Mouse (Mus musculus) midbrain, postnatal 0 days (tissue): ENCODE results near the gene Dnase1l2. TPM values are rescaled to one million over a fixed set of nuclear protein-coding genes. Genes with fewer than 3 reads are reported as not detected.

ENCODE experiments used
- ATAC-seq: fragments of 200-750 bp; cut with Nextera tagmentation; 2 replicates; pipeline ENCODE4 v1.8.0; 2017; ENCODE audit warnings: moderate number of reproducible peaks, mild to moderate bottlenecking, moderate TSS enrichment, moderate library complexity; ENCODE audit not compliant: low FRiP score
- DNase-seq: peaks from one replicate; pipeline ENCODE4 v3.0.0-alpha.2; 2015; ENCODE audit warnings: low spot score
- H3K27ac ChIP-seq: fragments of 300-500 bp; sonication (generic); 2 replicates; pipeline ENCODE4 v1.5.1; 2014; ENCODE audit warnings: low read depth, mild to moderate bottlenecking, low read length, mixed read lengths
- H3K27me3 ChIP-seq: fragments of 300-500 bp; sonication (generic); 2 replicates; pipeline ENCODE4 v1.6.1; 2014; ENCODE audit warnings: low read length, control low read depth, mixed read lengths; ENCODE audit not compliant: insufficient read depth
- H3K36me3 ChIP-seq: fragments of 300-500 bp; sonication (generic); 2 replicates; pipeline ENCODE4 v1.6.1; 2014; ENCODE audit warnings: low read length, control low read depth, mixed read lengths; ENCODE audit not compliant: insufficient read depth
- H3K4me1 ChIP-seq: fragments of 300-500 bp; sonication (generic); 2 replicates; pipeline ENCODE4 v1.6.1; 2014; ENCODE audit warnings: mild to moderate bottlenecking, control low read depth, antibody characterized with exemption, low read length, mixed read lengths; ENCODE audit not compliant: insufficient read depth
- H3K4me2 ChIP-seq: fragments of 300-500 bp; sonication (generic); 2 replicates; pipeline ENCODE4 v1.6.1; 2014; ENCODE audit warnings: low read depth, mild to moderate bottlenecking, low read length, mixed read lengths; ENCODE audit not compliant: poor library complexity, severe bottlenecking
- H3K4me3 ChIP-seq: fragments of 300-500 bp; sonication (generic); 2 replicates; pipeline ENCODE4 v1.5.1; 2014; ENCODE audit warnings: low read depth, mild to moderate bottlenecking, low read length, moderate library complexity
- H3K9ac ChIP-seq: fragments of 300-500 bp; sonication (generic); replicated peaks from 2 replicates; pipeline ENCODE4 v1.6.1; 2014; ENCODE audit warnings: mild to moderate bottlenecking, low read length, moderate library complexity, mixed read lengths; ENCODE audit not compliant: poor library complexity, severe bottlenecking
- H3K9me3 ChIP-seq: fragments of 300-500 bp; sonication (generic); 2 replicates; pipeline ENCODE4 v1.6.1; 2016; ENCODE audit warnings: low read length, control low read depth
- CTCF ChIP-seq: IDR thresholded peaks from 2 replicates; pipeline ENCODE4 v1.5.1; 2016; ENCODE audit warnings: antibody characterized with exemption, mild to moderate bottlenecking
- WGBS: fragments of 180-500 bp; shearing (Covaris S2); extraction: QIAGEN DNeasy Blood & Tissue Kit; methylation state at CpG from one replicate; pipeline ENCODE4 v1.1.7; 2014; 5-methylcytosine and 5-hydroxymethylcytosine counted together
- polyA plus RNA-seq: library from polyadenylated mRNA; unstranded; fragments of >200 nt; fragmentation: Nextera tagmentation; extraction: Ambion mirVana; gene quantifications from 2 replicates; pipeline ENCODE4 v1.2.1, GENCODE M21; 2015
- total RNA-seq: library from RNA; depleted of rRNA; stranded (reverse); fragments of >200 nt; gene quantifications from 2 replicates; pipeline ENCODE4 v1.2.3, GENCODE M21; 2014

Dnase1l2 gene
- total and polyA plus RNA-seq, 2 experiments from 2014 or later = 1.1 to 5.0 TPM

DNA sequence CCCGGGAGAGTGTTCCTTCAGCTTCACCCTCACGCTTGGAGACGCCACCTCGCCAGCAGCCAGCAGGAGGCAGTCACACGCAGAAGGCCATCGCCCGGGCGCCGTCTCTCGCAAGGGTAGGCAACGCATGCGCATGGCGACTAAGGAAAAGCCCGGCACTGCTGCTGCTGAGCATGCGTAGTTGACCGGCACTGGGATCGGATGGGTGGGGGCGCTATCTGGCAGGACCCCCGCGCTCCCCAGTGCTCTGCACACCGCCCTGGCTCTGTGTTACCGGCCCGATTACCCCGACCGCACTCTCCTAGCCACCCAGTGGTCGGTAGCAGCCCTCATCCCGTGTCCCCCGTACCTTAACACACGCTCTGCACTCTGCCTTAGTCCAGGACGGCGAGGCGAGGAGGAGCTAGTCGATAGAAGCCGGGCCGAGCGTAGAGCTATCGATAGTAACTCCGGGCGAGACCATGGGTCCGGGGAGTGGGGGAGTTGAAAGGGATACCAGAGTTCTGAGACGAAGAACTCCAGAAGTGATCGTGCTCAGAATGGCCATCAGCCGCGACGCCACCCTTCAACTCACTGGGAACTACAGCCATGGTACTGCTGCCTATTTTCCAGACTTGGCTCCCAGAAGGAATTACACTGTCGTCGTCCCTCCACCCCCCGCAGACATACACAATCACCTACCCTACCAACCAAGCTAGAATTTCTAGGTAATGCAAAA lies 35.9 kb upstream of the Dnase1l2 start, which contains the start of gene Mlst8:
Mlst8 (minus strand) TSS at position 416 of the 718 bp plus-strand sequence.
- Histone ChIP-seq H3K4me3 (peak within 1 kb of the TSS; percentile 56), H3K9ac (peak within 1 kb of the TSS; percentile 69), H3K4me1 (peaks cover 6% of the 10 kb centered on the region), H3K27me3 (no peaks in the 10 kb centered on the region), H3K36me3 (peaks cover 34% of the 10 kb centered on the region), H3K9me3 (no peaks in the 10 kb centered on the region), H3K4me2 (peak within 1 kb of the TSS; percentile 77), H3K27ac (peak within 1 kb of the TSS; percentile 89)
- WGBS = 1% methylated on average over 48 of the region's 48 CpGs
- ATAC-seq (peak; percentile 91), DNase-seq (peak; percentile 97)
- peak; percentile 92 for TF ChIP-seq CTCF

DNA sequence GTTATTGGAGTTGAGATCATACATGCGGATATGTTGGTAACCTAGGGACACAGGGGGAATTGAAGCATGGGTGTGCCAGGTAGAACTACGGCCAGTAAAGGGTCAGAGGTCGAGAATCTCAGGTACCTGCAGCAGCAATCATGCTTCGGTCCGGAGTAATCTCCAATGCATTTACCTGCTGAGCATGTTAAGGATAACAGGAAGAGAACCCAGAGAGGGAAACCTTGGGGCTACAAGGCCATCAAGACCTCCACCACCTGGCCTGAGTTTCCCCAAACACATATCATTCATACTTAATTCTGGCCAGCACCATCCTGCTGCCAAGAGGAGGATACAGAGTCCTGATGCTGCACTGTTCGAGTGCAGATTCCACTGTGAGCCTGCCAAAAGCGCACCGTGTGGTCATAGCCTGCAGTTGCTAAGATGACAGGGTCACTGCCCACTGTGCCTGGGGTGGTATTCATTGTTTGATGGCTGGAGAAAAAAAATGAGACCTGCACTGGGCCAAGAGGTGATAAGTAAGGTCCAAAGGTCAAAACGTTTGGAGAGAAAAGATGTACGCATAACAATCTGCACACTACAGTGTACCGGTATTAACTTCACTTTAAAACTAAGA lies 35.2 kb upstream of the Dnase1l2 start:
- H3K27ac ChIP-seq = peak overlapping the region; percentile 32; the same call in 1 of the 2 replicates
- DNase-seq (no peak), ATAC-seq (no peak)
- H3K4me2 ChIP-seq = peak overlapping the region; percentile 77
- H3K4me3 ChIP-seq = peak overlapping the region; percentile 56
- peaks cover 35% of the 10 kb centered on the region for H3K36me3 ChIP-seq
- no peak for TF ChIP-seq CTCF
- no peaks in the 10 kb centered on the region for H3K9me3 ChIP-seq
- peaks cover 6% of the 10 kb centered on the region for H3K4me1 ChIP-seq
- peak overlapping the region; percentile 69 for H3K9ac ChIP-seq
- H3K27me3 ChIP-seq = no peaks in the 10 kb centered on the region
- 50% methylated on average over 11 of the region's 11 CpGs for WGBS

DNA sequence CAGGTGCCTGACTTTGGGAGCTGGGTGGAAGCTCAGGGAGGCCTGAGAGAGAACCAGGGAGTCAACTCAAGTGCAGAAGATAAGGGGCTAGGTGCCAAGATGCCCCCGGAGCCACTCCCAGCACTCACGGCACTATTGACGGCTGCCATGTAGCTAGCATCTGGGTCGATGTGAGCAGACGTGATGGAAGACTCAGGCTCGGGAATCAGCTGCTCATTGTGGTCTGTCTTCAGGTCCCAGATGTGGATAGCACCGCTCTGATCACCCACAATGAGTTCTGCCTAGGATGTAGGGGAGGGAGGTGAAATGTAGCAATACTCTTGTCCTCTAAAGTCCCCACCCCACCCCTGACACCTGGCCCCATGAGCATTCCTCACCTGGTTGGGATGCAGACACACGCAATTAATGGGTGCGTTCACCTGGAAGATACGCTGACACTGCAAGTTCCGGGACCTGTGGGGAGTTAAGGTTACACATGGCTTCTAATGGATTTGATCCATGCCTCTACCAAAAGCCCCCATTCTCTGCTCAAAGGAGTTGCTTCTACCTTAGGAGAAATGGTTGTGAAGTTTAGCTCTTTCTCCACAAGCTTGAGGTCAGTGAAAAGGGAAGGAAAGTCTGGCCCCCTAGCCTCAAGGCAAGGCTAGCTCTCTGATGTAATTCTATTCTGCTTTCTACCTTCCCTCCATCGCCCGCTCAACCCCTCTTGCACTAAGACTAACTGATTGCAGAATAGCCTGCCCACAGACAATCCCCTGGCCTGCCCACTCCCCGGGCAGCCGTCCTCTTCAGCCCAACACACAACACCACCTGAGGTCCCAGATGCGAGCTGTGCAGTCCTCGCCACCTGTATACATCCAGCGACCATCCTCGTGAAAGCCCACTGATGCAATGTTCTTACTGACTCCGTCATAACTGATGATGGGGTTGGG lies 34.4 kb upstream of the Dnase1l2 start:
- Histone ChIP-seq H3K9me3 (no peaks in the 10 kb centered on the region), H3K4me1 (peaks cover 12% of the 10 kb centered on the region), H3K27me3 (no peaks in the 10 kb centered on the region), H3K9ac (peak overlapping the region; percentile 69; the same call in 1 of the 2 replicates), H3K36me3 (peaks cover 35% of the 10 kb centered on the region), H3K4me2 (peak overlapping the region; percentile 77), H3K27ac (no peak overlapping the region), H3K4me3 (0 out of 2 replicates have a peak overlapping the region, but pooled peaks have one; percentile 56)
- ATAC-seq = no peak
- TF ChIP-seq CTCF = no peak
- WGBS = 92% methylated on average over 20 of the region's 20 CpGs
- DNase-seq = no peak

DNA sequence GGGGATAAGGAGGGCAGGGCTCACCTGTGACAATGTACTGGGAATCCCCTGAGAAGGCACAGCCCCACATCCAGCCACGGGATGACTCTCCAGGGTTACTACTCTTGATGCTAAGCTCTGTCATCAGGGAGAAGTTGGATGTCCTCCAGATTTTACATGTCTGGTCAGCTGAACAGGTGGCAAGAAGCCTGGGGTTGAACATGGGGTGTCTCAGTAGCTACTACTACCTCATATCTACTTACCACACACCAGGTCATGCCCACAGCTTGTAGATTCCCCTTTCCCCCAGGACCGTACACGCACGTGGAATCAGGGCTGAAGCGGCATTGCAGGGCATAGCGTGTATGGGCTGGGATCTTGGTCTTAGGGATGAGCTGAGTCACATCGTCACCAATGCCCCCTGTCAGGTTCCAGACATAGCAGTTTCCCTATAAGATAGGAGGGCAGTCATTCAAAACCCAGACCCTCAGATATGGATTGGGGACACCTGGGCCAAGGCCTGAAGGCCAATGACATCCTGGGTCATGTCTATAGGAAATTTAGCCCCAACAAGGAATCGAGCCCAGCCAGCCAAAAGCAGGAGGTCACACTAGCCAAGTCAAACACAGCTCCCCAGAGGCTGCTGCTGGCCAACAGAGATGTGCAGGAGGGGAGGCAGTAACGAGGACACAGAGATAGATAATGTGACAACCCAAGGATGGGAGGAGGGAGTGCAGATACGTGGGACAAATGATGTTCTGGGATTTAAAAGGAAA lies 33.3 kb upstream of the Dnase1l2 start:
- WGBS = 92% methylated on average over 10 of the region's 10 CpGs
- ATAC-seq = no peak

DNA sequence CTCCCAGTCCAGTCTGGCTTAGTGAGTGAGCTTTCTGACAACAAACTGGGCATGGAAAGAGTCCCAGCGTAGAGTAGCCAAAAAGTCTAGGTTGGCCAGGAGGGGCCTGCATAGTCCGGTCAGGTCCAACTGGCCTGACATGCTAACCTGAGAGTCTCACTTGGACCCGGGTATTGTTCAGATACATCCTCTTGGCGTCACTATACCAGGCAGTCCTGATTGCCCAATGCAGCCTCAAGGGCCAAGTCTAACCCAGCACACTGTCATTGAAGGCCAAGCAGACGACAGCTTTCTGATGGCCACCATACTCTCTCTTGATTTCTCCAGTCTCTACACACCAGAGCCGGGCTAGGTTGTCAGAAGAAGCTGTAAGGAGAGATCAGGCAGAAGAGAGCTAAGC lies 32.7 kb upstream of the Dnase1l2 start:
- no peak overlapping the region for H3K4me3 ChIP-seq
- no peaks in the 10 kb centered on the region for H3K9me3 ChIP-seq
- DNase-seq (no peak), ATAC-seq (no peak)
- peaks cover 20% of the 10 kb centered on the region for H3K4me1 ChIP-seq
- H3K36me3 ChIP-seq = peaks cover 35% of the 10 kb centered on the region
- H3K27me3 ChIP-seq = no peaks in the 10 kb centered on the region
- no peak overlapping the region for H3K9ac ChIP-seq
- WGBS = 93% methylated on average over 6 of the region's 6 CpGs
- H3K4me2 ChIP-seq = no peak overlapping the region
- no peak overlapping the region for H3K27ac ChIP-seq
- no peak for TF ChIP-seq CTCF

More for the DNA sequence above, 33.3 kb upstream of the Dnase1l2 start:
- Histone ChIP-seq H3K9ac (no peak overlapping the region), H3K27ac (no peak overlapping the region), H3K4me3 (no peak overlapping the region), H3K36me3 (peaks cover 35% of the 10 kb centered on the region), H3K9me3 (no peaks in the 10 kb centered on the region), H3K4me1 (peaks cover 20% of the 10 kb centered on the region), H3K4me2 (no peak overlapping the region), H3K27me3 (no peaks in the 10 kb centered on the region)
- no peak for TF ChIP-seq CTCF
- DNase-seq = no peak
